Mouse (Mus musculus) right cerebral cortex, postnatal 14 days (tissue): ENCODE data around the gene Cacna2d3.

Source experiments
- DNase-seq: peaks from one replicate; pipeline ENCODE4 v3.0.0; 2022

The Cacna2d3 gene

DNA sequence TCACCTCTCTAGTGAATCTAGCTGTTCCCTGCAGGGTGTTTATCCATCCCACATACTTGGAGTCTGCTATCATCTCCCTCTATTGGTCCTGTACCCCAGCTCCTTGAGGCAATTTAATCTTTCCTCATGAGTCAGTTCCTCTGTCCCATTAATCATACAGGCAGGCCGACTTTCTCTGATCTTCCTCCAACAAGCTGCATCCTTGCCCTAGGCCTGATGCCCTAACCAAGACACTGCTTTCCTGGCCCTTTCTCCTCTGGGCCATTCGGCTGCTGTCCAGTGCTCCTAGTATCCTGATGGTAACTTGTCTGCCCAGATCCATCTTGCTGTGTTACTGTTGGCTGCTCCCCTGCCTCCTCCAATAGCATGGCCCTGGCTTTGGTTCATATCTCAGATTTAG, 737.4 kb downstream of the Cacna2d3 start:
- DNase-seq, result no peak

DNA sequence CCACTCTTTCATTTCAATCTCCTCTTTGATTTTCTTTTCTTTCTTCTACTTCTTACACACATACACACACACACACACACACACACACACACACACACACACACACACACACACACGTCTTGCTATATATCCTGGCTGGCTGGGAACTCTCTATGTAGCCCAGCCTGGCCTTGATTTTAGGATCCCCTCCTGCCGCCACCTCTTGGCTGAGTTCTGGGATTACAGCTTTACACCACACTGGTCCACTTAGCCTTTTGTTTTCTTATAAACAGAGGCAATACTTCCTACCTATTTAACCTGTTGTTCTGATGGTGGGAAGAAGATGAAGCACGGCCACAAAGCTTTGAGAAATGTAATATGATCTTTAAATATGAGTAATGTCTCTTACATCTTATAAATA, 741.2 kb downstream of the Cacna2d3 start:
- no peak for DNase-seq

DNA sequence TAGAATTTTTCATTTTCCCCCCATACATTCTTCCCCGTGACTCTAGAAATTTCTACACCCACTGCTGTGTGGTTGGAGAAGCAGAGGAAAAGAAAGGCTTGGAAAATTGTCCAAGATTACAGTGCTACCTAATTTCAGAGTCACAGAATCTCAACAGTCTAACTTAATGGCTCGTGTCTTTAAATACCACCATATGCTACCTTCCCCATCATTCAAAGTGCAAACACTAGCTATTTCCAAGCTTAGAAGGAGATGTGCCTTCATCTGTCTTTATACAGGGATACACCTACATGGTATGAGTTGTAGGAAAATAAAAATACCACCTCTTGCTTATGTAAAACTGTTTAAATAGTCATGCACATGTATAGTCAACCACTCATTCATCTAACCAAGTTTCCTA, 742.4 kb downstream of the Cacna2d3 start:
- no peak for DNase-seq

DNA sequence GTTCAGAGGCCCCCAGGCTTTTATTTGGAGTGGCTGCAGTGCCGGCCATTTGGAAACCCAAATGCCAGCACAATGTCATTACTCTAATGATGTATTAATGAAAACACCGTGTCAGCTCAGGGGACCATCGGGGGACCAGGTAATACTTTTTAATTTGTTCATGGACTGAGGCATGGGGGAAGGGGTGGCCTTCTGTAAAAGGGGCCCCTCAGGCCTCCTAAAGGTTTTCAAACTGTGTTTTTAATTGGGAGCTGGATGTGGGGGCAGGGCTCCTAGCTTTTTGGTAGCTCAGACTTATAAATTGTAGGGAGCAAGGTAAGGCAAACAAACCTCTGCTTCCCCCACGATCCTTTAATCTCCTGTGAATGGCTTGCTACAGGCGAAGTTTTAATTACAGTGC, 749.0 kb downstream of the Cacna2d3 start:
- no peak for DNase-seq

DNA sequence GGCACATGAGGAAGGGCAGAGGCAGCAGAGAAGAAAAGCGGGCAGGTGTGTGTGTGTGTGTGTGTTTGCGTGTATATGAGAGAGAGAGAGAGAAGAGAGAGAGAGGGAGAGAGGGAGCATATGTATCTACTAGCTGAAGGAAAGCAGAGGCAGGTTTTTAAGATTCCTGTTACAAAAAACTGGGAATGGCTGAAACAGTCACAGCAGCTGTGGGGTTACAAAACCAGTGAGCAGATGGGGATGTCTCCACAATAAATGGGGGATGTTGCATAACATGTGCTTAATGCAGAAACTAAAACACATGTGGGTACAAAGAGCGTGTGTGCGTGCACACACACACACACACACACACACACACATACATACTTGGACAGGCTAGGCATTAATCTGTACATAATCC, 752.4 kb downstream of the Cacna2d3 start:
- DNase-seq, result no peak

DNA sequence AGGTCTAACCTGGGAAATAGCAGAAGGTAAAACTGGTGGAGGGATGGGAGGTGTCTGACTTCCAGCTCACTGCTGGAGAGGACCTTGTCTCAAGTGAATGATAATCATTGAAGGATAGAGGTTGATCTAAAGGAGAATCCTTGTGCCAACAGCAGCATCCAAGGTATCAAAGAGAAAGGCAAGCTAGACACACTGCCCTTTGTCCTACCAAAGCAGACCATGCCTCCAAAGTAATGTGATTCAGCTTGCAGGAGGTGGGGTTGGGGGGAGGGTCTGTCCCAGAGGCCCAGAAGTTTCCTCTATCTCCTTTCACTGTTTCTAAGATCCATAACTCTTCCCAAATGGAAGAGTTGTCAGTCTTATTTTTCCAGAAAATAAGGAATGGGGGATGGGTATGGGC, 754.8 kb downstream of the Cacna2d3 start:
- no peak for DNase-seq

DNA sequence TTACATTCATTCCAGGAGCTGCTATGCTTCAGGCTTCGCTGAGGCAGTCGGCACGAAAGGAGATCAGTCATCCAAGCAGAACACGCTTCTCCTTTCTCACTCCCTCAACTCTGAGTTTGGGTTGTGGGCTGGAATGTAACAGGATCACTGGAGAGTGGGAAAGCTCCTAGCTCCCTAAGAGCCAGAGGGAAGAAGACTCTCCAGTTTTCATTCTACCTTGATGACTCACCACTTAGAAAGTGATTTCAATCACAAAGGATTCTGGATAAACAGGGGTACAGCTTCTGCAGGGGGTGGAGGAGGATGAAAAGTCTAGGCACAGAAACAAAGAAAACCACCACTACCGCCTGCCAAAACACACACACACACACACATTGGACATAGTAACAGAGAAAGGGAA, 760.3 kb downstream of the Cacna2d3 start:
- no peak for DNase-seq

DNA sequence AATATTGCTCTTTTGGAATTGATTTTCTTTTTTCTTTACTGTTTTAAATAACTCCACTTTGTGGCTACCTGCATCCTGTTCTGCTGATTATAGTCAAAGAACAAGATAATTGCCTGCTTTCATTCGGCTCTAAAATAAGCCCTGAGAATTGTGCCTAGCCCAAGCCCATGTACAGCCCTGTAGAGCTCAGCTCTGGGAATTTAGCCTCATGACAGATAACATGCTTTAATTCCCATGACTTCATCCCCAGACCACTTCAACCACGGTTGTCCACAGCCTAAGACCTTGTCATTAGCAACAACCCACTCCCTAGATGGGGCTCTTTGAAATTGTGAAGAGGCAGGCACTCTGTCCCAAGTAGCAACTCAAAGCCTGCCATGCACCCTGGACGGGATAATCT, 762.6 kb downstream of the Cacna2d3 start:
- DNase-seq, result no peak

DNA sequence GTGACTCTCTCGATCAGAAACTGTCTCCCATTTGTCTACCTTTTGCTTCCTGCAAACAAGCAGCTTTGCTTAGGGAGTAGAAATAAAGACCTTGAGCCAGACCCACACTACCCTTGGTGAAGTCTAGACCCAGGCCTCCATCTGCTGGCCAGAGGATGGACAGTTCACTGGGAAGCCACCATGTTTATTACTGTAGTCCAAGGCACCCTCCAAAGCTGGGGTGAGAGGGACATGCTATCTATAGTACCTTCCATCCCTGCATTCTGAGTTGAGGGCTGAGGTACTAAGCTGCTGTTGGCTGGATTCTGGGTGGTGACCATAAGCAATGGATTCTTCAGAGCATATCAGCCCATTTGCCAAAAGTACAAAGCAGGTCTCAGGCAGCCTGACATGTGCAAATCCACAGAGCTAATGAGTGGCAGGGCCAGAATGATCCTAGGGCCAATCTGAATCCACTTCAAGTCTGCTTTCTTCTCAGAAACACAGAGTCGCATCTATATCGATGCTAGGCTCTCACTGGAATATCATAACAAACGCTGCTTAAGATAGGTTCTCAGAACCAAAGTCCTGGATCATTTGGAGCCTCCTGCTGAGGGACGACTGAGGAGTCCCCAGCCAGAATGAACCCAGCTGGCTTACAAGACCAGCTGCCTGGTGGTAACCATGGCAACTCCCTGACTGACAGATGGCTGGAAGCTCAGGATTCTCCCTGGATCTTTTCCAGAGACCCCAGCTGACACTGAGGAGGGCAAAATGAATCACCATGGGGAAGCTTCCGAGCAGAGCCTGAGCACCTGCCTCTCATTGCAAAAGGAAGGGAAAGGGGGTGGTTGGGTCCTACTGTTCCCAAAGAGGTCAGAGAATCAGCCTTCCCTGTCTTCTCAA, 763.3 kb downstream of the Cacna2d3 start:
- DNase-seq, result peak; percentile 38

DNA sequence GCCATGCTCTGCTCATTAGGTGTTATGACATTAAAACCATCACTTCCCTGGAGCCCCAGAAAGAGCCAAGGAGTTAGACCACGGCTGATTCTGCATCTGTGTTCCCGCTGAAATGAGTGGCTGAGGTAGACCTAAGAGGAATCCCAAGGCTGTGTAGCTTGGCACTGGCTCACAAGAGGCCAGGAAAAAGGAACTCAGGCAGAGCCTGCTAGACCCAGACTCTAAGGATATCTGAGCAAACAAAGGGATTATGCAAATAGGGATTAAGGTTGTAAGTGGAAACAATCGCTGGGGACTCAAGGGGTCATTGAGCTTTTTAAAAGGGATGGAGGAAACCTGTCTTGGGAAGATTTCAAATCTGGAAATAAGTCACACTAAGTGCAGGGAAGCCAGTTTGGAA, 766.5 kb downstream of the Cacna2d3 start:
- no peak for DNase-seq

DNA sequence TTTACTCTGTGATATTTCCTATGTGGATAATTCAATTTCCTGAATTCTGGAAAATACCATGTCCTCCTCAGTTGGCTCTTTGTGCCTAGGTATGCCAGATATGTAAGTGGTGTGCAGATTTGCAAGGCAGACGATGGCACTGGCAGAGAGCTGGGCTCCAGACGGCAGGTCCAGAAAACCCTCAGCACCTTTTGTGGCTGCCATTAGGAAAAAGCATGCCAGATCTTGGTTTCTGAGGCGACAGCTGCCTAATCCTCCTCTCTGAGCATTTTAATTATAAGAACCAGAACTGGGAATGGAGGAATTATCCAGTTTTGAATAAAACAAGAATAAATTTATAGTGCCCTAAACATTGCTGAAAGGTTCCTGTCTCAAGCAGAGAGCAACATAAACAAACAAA, 767.1 kb downstream of the Cacna2d3 start:
- DNase-seq, result no peak

DNA sequence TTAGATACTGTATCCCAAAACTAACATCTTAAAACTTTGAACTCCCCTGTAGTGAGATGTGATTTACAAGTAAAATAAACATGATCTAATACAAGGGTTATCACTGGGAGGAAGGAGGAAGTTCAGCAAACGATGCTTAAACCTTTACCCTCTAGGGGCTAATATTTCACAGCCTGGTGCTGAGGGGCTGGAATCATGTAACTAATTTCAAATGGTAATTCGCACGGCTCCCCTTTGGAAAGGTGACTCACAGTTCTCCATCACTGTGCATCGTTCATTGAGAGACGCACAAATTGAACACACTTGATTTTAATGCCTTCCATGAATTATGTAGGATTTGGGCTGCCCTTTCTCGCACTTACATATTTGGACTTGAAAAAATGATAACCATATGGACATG, 767.6 kb downstream of the Cacna2d3 start:
- no peak for DNase-seq

DNA sequence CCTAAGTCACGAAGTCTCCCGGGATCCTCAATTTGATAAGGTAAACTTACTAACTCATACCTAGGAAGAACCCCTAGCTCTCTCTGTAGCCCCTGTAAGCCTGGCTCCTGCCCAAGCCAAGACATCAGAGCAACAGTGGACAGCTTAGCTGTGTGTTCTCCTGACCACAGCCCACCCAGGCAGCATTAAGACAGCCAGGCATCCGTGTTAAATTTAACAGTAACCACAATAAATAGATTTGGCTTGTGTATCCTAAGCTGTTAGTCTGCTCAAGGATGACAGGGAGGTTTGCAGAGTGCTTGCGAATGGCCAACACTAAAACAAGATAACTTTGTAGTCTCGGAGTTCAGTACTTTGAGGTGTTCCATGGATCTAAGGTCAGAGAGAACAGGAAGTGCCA, 768.3 kb downstream of the Cacna2d3 start:
- DNase-seq, result no peak

DNA sequence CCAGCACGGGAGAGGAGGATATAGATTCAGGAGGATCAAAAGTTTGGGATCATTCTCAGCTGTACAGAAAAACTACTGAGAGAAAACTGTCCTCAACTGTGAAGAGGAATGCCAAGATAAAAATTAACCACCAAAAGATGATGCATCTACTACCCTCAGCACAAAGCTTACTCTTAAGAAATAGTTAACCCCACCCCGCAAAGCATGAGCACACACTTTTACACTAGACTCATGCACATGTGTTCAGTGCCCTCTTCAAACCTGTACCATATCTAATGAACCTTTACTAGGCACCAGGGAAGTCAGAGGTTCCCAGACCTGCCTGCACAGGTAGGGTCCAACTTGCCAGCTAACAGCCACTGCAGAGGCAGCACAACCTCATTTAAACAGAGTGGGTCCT, 771.2 kb downstream of the Cacna2d3 start:
- no peak for DNase-seq

DNA sequence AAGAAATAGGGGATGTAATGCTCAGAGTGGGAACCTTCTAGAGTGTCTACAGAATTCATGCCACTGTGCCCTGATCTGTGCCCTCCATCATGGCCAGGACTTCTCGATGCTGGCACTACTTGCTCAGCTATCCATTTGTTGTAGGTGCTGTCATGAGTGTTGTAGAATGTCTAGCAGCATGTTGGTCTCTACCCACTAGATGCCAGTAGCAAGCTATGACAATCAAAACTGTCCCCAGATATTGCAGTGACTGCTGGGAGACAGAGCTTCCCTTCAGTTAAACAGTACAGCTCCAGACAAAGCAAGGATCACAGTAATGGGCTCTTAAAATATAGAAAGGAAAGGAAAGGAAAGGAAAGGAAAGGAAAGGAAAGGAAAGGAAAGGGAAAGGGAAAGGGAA, 771.9 kb downstream of the Cacna2d3 start:
- no peak for DNase-seq

DNA sequence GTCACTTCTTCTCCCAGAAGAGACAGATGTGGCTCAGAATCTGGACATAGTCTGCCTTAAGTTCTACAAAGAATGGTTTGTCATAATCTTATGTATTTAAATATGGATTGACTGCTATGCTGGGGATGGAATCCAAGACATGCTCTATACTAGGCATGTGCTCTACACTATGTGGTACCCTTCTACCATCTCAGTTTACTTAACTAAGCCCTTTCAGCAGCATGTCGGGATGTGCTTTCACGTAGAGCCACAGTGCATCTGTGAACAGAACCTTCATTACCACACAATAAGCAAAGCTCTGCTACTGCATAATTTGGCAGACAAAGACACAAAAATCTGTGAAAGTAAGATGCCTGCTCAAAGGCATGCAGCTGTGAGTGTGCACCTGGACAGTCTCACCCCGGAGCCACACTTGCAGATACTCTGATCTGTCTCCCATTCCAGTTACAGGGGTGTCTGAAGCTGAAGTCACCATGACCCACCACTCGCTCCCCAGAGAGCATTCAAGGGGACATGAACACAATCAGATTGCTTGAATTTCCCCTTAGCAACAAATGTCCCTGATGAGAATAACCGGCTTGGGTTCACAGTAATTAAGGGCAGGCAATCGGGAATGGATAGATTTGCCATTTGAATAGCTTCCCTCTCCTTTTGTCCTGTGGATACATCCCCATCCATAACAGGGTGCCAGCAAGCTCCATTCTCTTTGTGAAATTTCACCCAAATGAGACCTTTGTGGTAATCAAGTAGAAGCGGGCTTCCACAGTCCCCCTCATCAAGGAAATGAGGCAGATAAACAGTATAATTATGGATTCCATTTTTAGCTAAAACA, 773.4 kb downstream of the Cacna2d3 start:
- no peak for DNase-seq

DNA sequence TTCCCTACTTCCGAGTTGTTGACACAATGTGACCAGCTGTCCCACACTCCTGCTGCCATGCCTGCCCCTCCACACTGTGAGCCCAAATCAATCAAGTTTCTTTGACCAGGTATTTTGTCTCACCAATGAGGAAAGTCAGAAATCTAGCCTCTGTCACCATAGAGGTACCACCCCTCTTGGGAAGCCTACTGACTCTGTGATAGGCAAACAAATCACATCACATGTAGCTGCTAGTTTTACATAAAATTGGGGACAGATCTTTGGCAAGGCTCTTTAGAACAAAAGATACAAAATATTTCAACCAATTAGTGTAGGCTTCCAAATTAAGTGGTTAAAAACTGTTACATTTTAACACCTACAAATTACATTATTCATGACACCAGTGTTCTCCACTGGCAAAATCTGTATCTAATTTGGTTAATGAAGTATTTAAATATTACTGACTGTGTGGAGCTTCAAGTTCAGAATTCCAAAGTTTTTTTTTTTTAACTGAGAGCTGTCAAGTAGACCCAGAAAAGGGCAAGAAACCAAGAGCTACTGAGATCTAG, 788.8 kb downstream of the Cacna2d3 start:
- no peak for DNase-seq

DNA sequence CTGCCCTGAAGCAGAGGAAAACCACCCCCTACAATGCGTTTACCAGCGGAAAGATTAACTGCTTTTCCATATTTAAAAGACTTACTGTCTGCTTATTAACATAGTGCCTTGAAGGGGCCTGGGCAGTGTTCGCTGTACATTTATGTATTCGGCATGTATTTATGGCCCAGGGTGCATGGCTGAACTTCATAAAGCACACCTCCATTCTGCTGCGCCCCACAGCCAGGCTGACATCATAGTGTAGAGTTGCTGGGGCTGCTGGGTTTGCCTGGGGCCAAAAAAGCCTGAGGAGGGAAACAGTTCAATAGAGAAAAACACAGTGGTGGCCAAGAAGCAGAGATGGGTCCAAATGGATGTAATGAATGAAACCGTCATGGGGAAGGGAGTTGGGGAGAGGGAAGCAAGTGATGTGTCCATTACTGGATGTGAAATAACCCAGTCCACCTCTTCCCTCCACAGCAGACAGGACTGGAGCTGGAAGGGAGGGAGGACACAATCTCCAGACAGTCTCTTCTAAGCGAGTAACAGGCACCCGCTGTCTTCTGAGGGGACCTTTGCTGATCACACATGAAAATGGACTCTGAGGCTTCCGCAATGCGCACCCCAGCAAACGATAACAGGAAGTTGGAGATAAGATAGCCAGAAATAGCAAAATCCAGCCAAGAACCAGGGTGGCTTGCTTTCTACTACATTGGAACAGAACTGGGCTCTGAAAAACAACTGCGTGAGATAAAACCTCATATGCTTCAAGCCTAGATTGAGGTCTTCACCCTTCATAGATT, 798.3 kb downstream of the Cacna2d3 start:
- no peak for DNase-seq

DNA sequence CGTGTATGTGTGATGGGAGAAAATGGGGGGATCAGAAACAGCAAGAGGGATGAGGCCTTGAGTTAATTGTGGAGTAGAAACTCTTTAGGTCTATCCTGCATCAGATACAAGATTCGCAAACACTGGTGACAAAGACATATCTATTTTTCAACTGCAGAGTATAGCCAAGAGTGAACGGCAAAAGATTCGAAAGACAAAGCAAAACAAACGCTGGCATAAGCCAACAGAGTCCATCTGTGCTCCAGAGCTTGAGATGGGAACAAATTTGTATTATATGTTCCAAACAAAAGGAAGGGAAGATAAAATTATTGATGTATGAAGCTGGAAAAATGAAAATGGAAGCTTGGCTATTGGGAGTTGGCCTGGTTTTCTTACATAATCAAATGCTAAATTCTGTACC, 802.8 kb downstream of the Cacna2d3 start:
- DNase-seq, result no peak

DNA sequence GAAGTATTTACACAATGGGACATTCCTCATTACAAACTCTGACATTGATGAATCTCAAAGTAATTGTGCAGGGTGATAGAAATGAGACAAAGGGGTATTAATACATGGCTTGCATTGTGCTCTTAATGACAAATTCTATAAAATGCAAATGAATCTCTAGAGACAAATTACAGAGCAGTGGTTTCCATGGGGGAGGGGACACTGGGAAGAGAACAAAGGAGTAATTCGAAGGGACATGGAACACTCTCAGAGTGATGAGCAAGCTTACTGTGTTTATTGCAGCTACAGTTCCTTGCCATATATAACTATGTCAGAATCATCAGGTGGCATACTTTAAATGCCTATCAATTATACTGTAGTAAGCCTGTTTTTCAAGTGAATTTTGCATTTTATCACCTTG, 806.7 kb downstream of the Cacna2d3 start:
- no peak for DNase-seq

DNA sequence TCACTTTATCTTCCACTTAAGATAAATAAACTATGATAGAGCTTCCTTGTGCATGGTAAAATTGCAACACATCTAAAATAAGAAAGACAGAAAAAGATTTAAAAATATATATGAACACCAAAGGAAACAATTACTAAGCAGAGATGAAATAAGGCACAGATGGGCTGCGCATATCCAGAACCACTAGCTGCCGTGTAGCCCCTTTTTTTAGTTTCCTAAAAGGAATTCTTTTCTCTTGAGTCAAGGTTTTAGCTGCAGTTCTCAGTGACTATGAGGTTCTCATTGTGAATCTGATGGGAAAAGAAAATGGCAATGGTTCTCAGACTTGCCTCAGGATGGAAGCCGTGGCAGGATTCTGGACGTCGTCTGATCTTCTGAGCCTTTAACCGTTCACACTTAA, 814.0 kb downstream of the Cacna2d3 start:
- no peak for DNase-seq

DNA sequence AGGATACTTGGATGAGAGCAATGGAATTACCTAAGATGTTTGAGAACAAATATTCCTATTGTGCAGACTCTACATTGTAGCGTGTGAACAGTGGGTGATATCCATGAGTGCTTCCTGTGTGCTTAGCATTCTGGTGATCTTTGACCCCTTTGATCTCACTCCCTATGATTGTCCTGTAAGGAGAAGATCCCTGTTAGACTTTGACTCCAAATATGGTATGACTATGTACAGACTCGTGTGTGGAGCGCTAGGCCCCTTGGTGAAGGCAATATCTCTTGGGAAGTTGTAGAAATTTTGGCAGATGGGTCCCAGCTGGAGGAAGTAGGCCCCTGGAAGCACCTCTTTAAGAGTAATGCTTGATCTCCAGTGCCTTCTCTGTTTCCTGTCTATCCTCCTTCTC, 829.1 kb downstream of the Cacna2d3 start:
- no peak for DNase-seq

DNA sequence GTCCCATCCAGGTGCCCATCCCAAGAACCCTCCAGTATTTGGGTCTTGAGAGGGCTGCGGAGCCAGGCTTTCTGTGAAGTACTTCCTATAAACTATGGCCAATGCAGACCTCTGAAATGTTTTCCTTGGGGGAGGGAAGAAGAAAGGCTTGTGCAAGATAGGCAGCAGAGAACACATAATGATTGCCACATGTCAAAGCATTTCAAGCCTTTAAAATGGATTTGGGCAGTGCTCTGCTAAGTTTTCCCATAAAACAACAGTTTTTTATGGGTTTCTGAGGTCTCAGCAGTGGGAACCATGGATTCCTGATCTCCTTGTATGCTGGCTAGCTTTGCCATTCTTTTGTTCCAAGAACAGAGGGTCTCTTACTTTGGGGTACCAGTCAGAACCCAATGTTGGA, 834.3 kb downstream of the Cacna2d3 start:
- no peak for DNase-seq
